Mouse (Mus musculus) liver, embryonic 14.5 days (tissue): ENCODE results near the gene Fbxl17. TPM values are rescaled to one million over a fixed set of nuclear protein-coding genes. Genes with fewer than 3 reads are reported as not detected.

Experiments used
- ATAC-seq: fragments of 200-750 bp; cut with Nextera tagmentation; 2 replicates; pipeline ENCODE4 v1.8.0; 2017; ENCODE audit warnings: moderate number of reproducible peaks, mild to moderate bottlenecking, moderate library complexity; ENCODE audit not compliant: insufficient read depth
- DNase-seq, 3 experiments: peaks; one replicate each; pipeline ENCODE4 v3.0.0-alpha.2; 2012 to 2013; ENCODE audit warnings: low read depth in 3 of 3, low spot score in 3 of 3
- H3K27ac ChIP-seq: fragments of 300-500 bp; sonication (generic); 2 replicates; pipeline ENCODE4 v1.5.1; 2014; ENCODE audit warnings: moderate library complexity, mild to moderate bottlenecking, control low read depth, inconsistent platforms
- H3K27me3 ChIP-seq: fragments of 300-500 bp; sonication (generic); 2 replicates; pipeline ENCODE4 v1.6.1; 2014; ENCODE audit warnings: mild to moderate bottlenecking, low read length, moderate library complexity; ENCODE audit not compliant: control insufficient read depth, insufficient read depth
- H3K36me3 ChIP-seq: fragments of 300-500 bp; sonication (generic); replicated peaks from 2 replicates; pipeline ENCODE4 v1.6.1; 2014; ENCODE audit warnings: low read depth; ENCODE audit not compliant: control insufficient read depth, insufficient read depth
- H3K4me1 ChIP-seq, 2 experiments: fragments of 200-500 bp in 1 of 2; fragments of 300-500 bp in 1 of 2; sonication (generic) in 1 of 2; replicated peaks; 2 replicates each; pipeline ENCODE4 v1.6.1; 2012 to 2014; ENCODE audit warnings: antibody characterized with exemption in 1 of 2, inconsistent platforms in 1 of 2, low read length in 1 of 2; ENCODE audit not compliant: control insufficient read depth in 2 of 2, insufficient read depth in 2 of 2
- H3K4me2 ChIP-seq: fragments of 300-500 bp; sonication (generic); 2 replicates; pipeline ENCODE4 v1.6.1; 2014; ENCODE audit warnings: low read depth, mild to moderate bottlenecking, control low read depth, moderate library complexity
- H3K4me3 ChIP-seq, 2 experiments: fragments of 200-500 bp in 1 of 2; fragments of 300-500 bp in 1 of 2; sonication (generic) in 1 of 2; 2 replicates each; pipeline ENCODE4 v1.5.1; 2012 to 2014; ENCODE audit warnings: low read depth in 2 of 2, low read length in 2 of 2, mild to moderate bottlenecking in 2 of 2, control low read depth in 1 of 2, inconsistent platforms in 1 of 2, moderate library complexity in 1 of 2; ENCODE audit not compliant: insufficient read depth in 1 of 2
- H3K9ac ChIP-seq: fragments of 300-500 bp; sonication (generic); replicated peaks from 2 replicates; pipeline ENCODE4 v1.6.1; 2014; ENCODE audit warnings: mild to moderate bottlenecking, control low read depth, moderate library complexity
- H3K9me3 ChIP-seq: fragments of 300-500 bp; sonication (generic); 2 replicates; pipeline ENCODE4 v1.6.1; 2016; ENCODE audit warnings: low read length, mixed read lengths; ENCODE audit not compliant: control insufficient read depth
- CTCF ChIP-seq: IDR thresholded peaks from 2 replicates; pipeline ENCODE4 v1.5.1; 2016; ENCODE audit warnings: antibody characterized with exemption, low read depth, control low read depth
- EP300 ChIP-seq: IDR thresholded peaks from 2 replicates; pipeline ENCODE4 v1.6.1; 2016; ENCODE audit warnings: antibody characterized with exemption, low read depth
- WGBS: fragments of 180-500 bp; shearing (Covaris S2); extraction: QIAGEN DNeasy Blood & Tissue Kit; methylation state at CpG from one replicate; pipeline ENCODE4 v1.1.7; 2014; ENCODE audit not compliant: insufficient replicate concordance; 5-methylcytosine and 5-hydroxymethylcytosine counted together
- polyA plus RNA-seq, 2 experiments: library from polyadenylated mRNA; depleted of rRNA in 1 of 2; stranded (reverse) in 1 of 2; unstranded in 1 of 2; fragments of >200 nt; fragmentation: Nextera tagmentation in 1 of 2; extraction: Ambion mirVana in 1 of 2; gene quantifications; 2 replicates each; pipeline versions ENCODE4 v1.2.1 to v1.2.3; 2012 to 2014

Gene Fbxl17
- polyA plus RNA-seq, 2 experiments: 1.9 TPM

DNA sequence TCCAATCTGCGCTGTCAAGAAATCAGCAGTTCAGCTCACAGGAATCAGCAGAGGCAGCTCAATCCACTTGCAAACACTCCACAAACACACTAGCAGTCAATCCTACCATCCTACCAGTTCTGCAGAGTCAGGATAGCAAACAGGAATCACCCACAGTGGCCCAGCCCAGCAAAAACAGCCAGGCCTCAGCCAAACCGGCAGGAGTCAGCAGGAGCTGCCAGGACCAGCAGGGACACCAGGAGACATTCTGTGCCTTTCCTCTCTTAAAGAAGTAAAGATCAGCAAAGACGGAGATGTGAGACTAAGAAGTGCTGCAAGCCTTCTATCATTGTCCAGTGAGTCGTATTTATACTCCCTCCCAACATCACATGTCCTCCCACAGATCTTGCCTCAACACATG lies 196.0 kb downstream of the Fbxl17 start:
- no peak for TF ChIP-seq EP300
- no peak for TF ChIP-seq CTCF
- DNase-seq (no peak), ATAC-seq (no peak)
- no peaks in the 10 kb centered on the region for H3K9me3 ChIP-seq
- no peak overlapping the region for H3K4me3 ChIP-seq
- H3K9ac ChIP-seq: no peak overlapping the region
- no peaks in the 10 kb centered on the region for H3K27me3 ChIP-seq
- no peaks in the 10 kb centered on the region for H3K36me3 ChIP-seq
- peaks cover 0 to 3% of the 10 kb centered on the region in 2 experiments; a peak in 2 of 4 replicates for H3K4me1 ChIP-seq
- 75% methylated on average over 4 of the region's 4 CpGs for WGBS
- H3K27ac ChIP-seq: no peak overlapping the region
- H3K4me2 ChIP-seq: no peak overlapping the region

DNA sequence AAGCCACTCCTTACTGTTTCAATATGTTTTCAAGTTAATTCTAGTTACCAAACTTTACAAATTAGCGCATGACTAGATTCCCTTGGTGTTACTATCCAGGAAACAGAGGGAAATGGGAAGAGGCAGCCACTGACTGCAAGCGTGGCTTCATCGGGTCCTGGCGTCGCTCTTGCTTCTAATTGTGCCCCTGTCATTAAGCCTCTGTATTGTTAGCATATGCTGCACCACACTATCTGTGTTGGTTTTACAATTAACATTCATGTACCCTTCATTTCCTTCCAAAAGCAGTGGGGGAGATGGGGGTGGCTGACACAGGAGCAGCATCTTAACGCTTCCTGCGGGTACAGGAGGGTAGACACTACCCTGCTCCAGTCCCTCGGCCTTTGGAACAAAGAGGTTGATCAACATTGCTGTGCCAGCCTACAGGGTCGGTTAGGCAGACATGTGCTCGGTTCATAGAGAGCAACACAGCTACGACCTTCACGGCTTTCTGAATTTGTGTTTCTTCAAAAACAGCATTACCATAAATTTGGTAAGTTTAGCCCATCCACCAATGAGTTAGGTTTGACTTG lies 197.9 kb downstream of the Fbxl17 start:
- Histone ChIP-seq H3K9ac (no peak overlapping the region), H3K4me3 (no peak overlapping the region), H3K27me3 (no peaks in the 10 kb centered on the region), H3K9me3 (no peaks in the 10 kb centered on the region), H3K4me2 (no peak overlapping the region), H3K27ac (no peak overlapping the region), H3K36me3 (no peaks in the 10 kb centered on the region), H3K4me1 (peaks cover 0 to 2% of the 10 kb centered on the region in 2 experiments; a peak in 1 of 4 replicates)
- WGBS: 80% methylated on average over 12 of the region's 12 CpGs
- ATAC-seq (no peak), DNase-seq (no peak)
- no peak for TF ChIP-seq EP300
- no peak for TF ChIP-seq CTCF

DNA sequence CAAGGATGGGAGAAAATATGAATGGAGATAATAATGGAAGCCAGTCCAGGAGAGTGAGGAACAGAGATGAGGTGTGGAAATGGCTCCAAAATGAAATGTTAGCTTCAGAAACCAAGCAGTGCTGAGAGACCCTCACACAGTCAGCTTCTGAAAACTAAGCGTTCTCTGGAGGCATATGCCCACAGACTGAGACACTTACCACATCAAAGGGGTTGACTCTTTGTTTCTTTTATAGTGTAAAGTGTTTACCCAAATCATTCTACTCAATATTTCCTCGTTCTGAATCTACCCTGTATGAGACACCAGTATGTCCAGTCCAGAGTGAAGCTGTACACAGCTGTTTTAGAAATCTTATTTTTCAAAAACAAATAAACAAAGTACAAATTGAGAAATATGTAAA lies 204.3 kb downstream of the Fbxl17 start:
- H3K4me3 ChIP-seq: no peak overlapping the region
- DNase-seq: no peak
- no peak overlapping the region for H3K27ac ChIP-seq
- H3K36me3 ChIP-seq: no peaks in the 10 kb centered on the region
- H3K4me2 ChIP-seq: no peak overlapping the region
- no peak overlapping the region for H3K9ac ChIP-seq
- H3K9me3 ChIP-seq: no peaks in the 10 kb centered on the region
- 0 out of 2 replicates have a peak, but pooled peaks have one; percentile 23 for ATAC-seq
- no peaks in the 10 kb centered on the region for H3K27me3 ChIP-seq
- TF ChIP-seq CTCF (no peak), EP300 (no peak)
- no peaks in the 10 kb centered on the region; a peak in 1 of 4 replicates for H3K4me1 ChIP-seq
- 56% methylated on average over 2 of the region's 2 CpGs for WGBS

DNA sequence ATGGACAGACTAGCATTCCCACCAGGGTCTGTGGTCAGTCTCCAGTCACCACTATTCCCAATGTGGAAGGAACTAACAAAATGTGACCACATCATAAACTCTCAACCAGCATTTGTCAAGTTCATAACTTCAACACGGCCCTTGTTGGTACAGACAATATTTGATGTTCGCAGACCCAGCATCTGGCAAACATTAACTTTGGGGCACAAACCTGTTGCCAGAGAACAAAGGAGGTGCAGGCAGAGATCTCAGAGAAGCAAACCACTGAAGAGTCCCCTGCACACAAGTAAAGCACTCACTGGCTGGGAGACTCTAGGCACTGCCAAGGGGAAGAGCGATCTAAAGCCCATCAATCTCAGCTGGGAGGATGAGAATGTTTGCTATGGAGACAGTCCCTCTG lies 204.9 kb downstream of the Fbxl17 start:
- Histone ChIP-seq H3K27ac (no peak overlapping the region), H3K4me3 (no peak overlapping the region), H3K4me1 (no peaks in the 10 kb centered on the region; a peak in 1 of 4 replicates), H3K4me2 (no peak overlapping the region), H3K36me3 (no peaks in the 10 kb centered on the region), H3K9ac (no peak overlapping the region), H3K9me3 (no peaks in the 10 kb centered on the region), H3K27me3 (no peaks in the 10 kb centered on the region)
- TF ChIP-seq CTCF (no peak), EP300 (no peak)
- ATAC-seq: peak; percentile 26; the same call in 1 of the 2 replicates
- WGBS: 74% methylated on average over 3 of the region's 3 CpGs
- DNase-seq: no peak

DNA sequence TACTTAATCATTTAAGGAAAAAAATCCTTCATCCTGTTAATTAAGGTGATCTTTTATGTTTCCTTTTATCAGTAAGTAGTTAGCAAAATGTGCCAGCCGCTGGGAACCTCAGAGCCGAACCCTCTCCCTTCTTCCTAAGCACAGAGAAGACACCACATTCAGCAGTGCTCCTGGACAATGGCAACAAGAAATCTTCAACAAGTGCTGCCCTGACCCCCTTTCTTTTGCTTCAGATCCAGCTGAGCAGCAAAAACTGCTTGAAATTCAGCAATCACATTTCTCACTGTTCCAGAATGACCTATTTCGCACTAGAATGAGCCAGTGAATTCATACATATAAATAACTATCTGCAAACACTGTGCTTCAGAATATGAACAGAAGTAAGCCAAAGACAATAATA lies 205.8 kb downstream of the Fbxl17 start:
- DNase-seq (no peak), ATAC-seq (no peak)
- no peaks in the 10 kb centered on the region for H3K27me3 ChIP-seq
- H3K4me2 ChIP-seq: no peak overlapping the region
- H3K4me1 ChIP-seq: no peaks in the 10 kb centered on the region; a peak in 1 of 4 replicates
- no peaks in the 10 kb centered on the region for H3K36me3 ChIP-seq
- no peak overlapping the region for H3K9ac ChIP-seq
- H3K27ac ChIP-seq: no peak overlapping the region
- no peaks in the 10 kb centered on the region for H3K9me3 ChIP-seq
- no peak overlapping the region for H3K4me3 ChIP-seq
- no peak for TF ChIP-seq EP300
- TF ChIP-seq CTCF: no peak
- 77% methylated on average over 3 of the region's 3 CpGs for WGBS
